In genomic region chr4:142277481-142278196, GRCm38 (mm10) we compare ENCODE assay signal across 8 mouse cellular contexts. TPM values are rescaled to one million over a fixed set of nuclear protein-coding genes. Genes with fewer than 3 reads are reported as not detected.
DNase-seq lines count a peak whose midpoint lies in the region; ATAC-seq and TF ChIP-seq lines count a peak whose summit lies in the region.

No protein-coding gene starts in this region.

- H3K4me3 ChIP-seq in forebrain, embryonic 11.5 days (ENCODE audit: low read depth, low read length) = no peak overlapping the region
- H3K4me3 ChIP-seq in forebrain, embryonic 10.5 days = no peak overlapping the region
- H3K4me3 ChIP-seq in forebrain, embryonic 13.5 days = no peak overlapping the region
- no peak overlapping the region for H3K4me3 ChIP-seq in kidney, embryonic 15.5 days (replicated peaks)

- 0 out of 2 replicates have a peak, but pooled peaks have one; percentile 19 for ATAC-seq in forebrain, embryonic 11.5 days (replicated peaks; ENCODE audit: low FRiP score)
- ATAC-seq in Patski = peak; percentile 44
- ATAC-seq in forebrain, embryonic 13.5 days = peak; percentile 75
- ATAC-seq in kidney, embryonic 15.5 days (replicated peaks; ENCODE audit: low FRiP score) = peak; percentile 79

- TF ChIP-seq CTCF in Patski (IDR thresholded peaks at IDR 0.05) = no peak

- 57% methylated on average over 20 of the region's 20 CpGs for WGBS in forebrain, embryonic 11.5 days
- WGBS in forebrain, embryonic 10.5 days = 52% methylated on average over 20 of the region's 20 CpGs
- 43% methylated on average over 20 of the region's 20 CpGs for WGBS in forebrain, embryonic 13.5 days
- WGBS in kidney, embryonic 15.5 days = 23% methylated on average over 20 of the region's 20 CpGs

- in situ Hi-C loops in Patski (cut with MboI; ENCODE audit: low pct_unique_long_range_greater_than_20kb) = no loop called here

- no peak for DNase-seq in forebrain, embryonic 11.5 days (ENCODE audit: low spot score)
- no peak for DNase-seq in forebrain, embryonic 10.5 days (ENCODE audit: extremely low spot score, low spot score)
- DNase-seq in Patski (ENCODE audit: low read depth, low spot score) = no peak
- DNase-seq in ovary, postnatal 14 days (ENCODE audit: low spot score) = peak; percentile 22
- no peak for DNase-seq in layer of hippocampus, adult 11-12 months (ENCODE audit: low spot score)
- DNase-seq in adrenal gland, postnatal 4 days (ENCODE audit: low spot score in 2 of 2) = no peak

- CTCF ChIA-PET in Patski (lab: Charles Lee) = no interaction called here

- POLR2A ChIA-PET in Patski (lab: Charles Lee) = interaction anchor here (0.7 kb wide), 1 partner anchor 47 kb away, joined by 3 read pairs; no protein-coding TSS in a partner anchor

- no peaks in the 10 kb centered on the region for H3K27me3 ChIP-seq in forebrain, embryonic 11.5 days (ENCODE audit: control insufficient read depth, insufficient read depth, low read length)
- H3K27me3 ChIP-seq in forebrain, embryonic 10.5 days (ENCODE audit: poor library complexity, severe bottlenecking) = no peaks in the 10 kb centered on the region
- no peaks in the 10 kb centered on the region for H3K27me3 ChIP-seq in Patski
- no peaks in the 10 kb centered on the region for H3K27me3 ChIP-seq in forebrain, embryonic 13.5 days
- no peaks in the 10 kb centered on the region for H3K27me3 ChIP-seq in kidney, embryonic 15.5 days

- H3K4me2 ChIP-seq in forebrain, embryonic 11.5 days (ENCODE audit: low read depth, low read length, severe bottlenecking) = no peak overlapping the region
- H3K4me2 ChIP-seq in forebrain, embryonic 13.5 days = peak overlapping the region; percentile 18; the same call in 1 of the 2 replicates
- H3K4me2 ChIP-seq in kidney, embryonic 15.5 days = peak overlapping the region; percentile 40

- peaks cover 2% of the 10 kb centered on the region; the same call in 1 of the 2 replicates for H3K4me1 ChIP-seq in forebrain, embryonic 11.5 days (replicated peaks; ENCODE audit: control insufficient read depth, insufficient read depth, low read length)
- H3K4me1 ChIP-seq in forebrain, embryonic 10.5 days = peaks cover 9% of the 10 kb centered on the region
- peaks cover 30% of the 10 kb centered on the region for H3K4me1 ChIP-seq in forebrain, embryonic 13.5 days
- peaks cover 15% of the 10 kb centered on the region for H3K4me1 ChIP-seq in kidney, embryonic 15.5 days

- H3K9ac ChIP-seq in forebrain, embryonic 11.5 days (ENCODE audit: low read length) = no peak overlapping the region
- H3K9ac ChIP-seq in forebrain, embryonic 13.5 days = no peak overlapping the region
- H3K9ac ChIP-seq in kidney, embryonic 15.5 days = no peak overlapping the region

- H3K36me3 ChIP-seq in forebrain, embryonic 11.5 days (ENCODE audit: control insufficient read depth, insufficient read depth, low read length) = no peaks in the 10 kb centered on the region
- no peaks in the 10 kb centered on the region for H3K36me3 ChIP-seq in forebrain, embryonic 10.5 days (replicated peaks)
- H3K36me3 ChIP-seq in forebrain, embryonic 13.5 days (ENCODE audit: poor library complexity, severe bottlenecking) = no peaks in the 10 kb centered on the region
- H3K36me3 ChIP-seq in kidney, embryonic 15.5 days = no peaks in the 10 kb centered on the region

- no peaks in the 10 kb centered on the region for H3K9me3 ChIP-seq in forebrain, embryonic 11.5 days (ENCODE audit: control insufficient read depth, low read length)
- peaks cover 9% of the 10 kb centered on the region; the same call in 1 of the 2 replicates for H3K9me3 ChIP-seq in forebrain, embryonic 10.5 days
- no peaks in the 10 kb centered on the region for H3K9me3 ChIP-seq in forebrain, embryonic 13.5 days (replicated peaks)
- no peaks in the 10 kb centered on the region for H3K9me3 ChIP-seq in kidney, embryonic 15.5 days (replicated peaks)

- no peak overlapping the region for H3K27ac ChIP-seq in forebrain, embryonic 11.5 days (ENCODE audit: low read depth, low read length)
- H3K27ac ChIP-seq in forebrain, embryonic 10.5 days = no peak overlapping the region
- no peak overlapping the region; the same call in 1 of the 2 replicates for H3K27ac ChIP-seq in forebrain, embryonic 13.5 days
- 0 out of 2 replicates have a peak overlapping the region, but pooled peaks have one; percentile 22 for H3K27ac ChIP-seq in kidney, embryonic 15.5 days

RNA-seq across cellular contexts. Expression of gene Kazn, which starts 38.4 kb away (rescaled TPM):
- polyA plus RNA-seq in forebrain, embryonic 11.5 days (2014; fragmentation: Nextera tagmentation; extraction: Ambion mirVana) = 17.3 and 18.1 TPM in 2 replicates
- 11.4 and 11.8 TPM in 2 replicates for polyA plus RNA-seq in forebrain, embryonic 10.5 days (2016; fragmentation: Nextera tagmentation; extraction: Ambion mirVana)
- 6.1 TPM for polyA plus RNA-seq in Patski (2021)
- 18.3 and 19.1 TPM in 2 replicates for polyA plus RNA-seq in forebrain, embryonic 13.5 days (2015; fragmentation: Nextera tagmentation; extraction: Ambion mirVana)
- polyA plus RNA-seq in kidney, embryonic 15.5 days (2015; fragmentation: Nextera tagmentation; extraction: Ambion mirVana) = 15.9 and 16.4 TPM in 2 replicates
- 10 to 100 TPM; 40.7 to 42.6 TPM for total RNA-seq in adrenal gland, postnatal 4 days (2021)

Comparison
In these comparisons a context has a peak if more than half of its experiments do, and no peak if none do; other contexts are left out.
1. ATAC-seq: peak in every context shown above with its lines; median percentile 79 in kidney, embryonic 15.5 days; 75 in forebrain, embryonic 13.5 days; 44 in Patski; 19 in forebrain, embryonic 11.5 days.